Mouse (Mus musculus): ENCODE results near the gene Ipmk. TPM values are rescaled to one million over a fixed set of nuclear protein-coding genes. Genes with fewer than 3 reads are reported as not detected.

Ipmk gene
- polyA plus RNA-seq, 1 experiment from 2014 or later = 32.4 TPM

DNA sequence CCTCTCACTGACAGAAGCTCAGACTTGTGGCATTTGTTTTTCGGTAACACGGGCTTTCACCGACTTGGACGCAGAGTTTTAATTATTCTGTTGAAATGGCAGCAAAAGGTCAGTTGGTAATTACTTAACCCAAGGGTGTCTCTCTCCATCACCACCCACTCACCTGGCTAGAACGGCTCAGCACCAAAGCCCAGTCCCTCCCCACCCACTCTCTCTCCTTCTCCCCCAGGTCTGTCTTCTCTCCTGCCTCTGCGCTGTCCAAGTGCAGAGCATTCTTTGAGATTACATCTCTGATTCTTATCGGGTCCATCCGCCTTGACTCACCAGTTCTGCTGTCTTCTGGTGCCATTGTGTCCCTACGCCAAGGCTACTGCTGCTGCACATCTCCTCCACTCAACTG is 14.7 kb upstream of the Ipmk start:
- Histone ChIP-seq H3K4me3 (ENCODE audit: low read depth, low read length) (no peak overlapping the region), H3K27me3 (replicated peaks; ENCODE audit: control insufficient read depth, insufficient read depth, low read length) (no peaks in the 10 kb centered on the region), H3K36me3 (ENCODE audit: control insufficient read depth, insufficient read depth) (peaks cover 40% of the 10 kb centered on the region), H3K4me2 (replicated peaks; ENCODE audit: low read depth) (no peak overlapping the region), H3K9ac (ENCODE audit: low read depth, low read length) (no peak overlapping the region), H3K4me1 (replicated peaks; ENCODE audit: control insufficient read depth, insufficient read depth, low read length) (peaks cover 2% of the 10 kb centered on the region; the same call in 1 of the 2 replicates), H3K9me3 (ENCODE audit: control insufficient read depth) (no peaks in the 10 kb centered on the region), H3K27ac (ENCODE audit: low read depth, low read length) (no peak overlapping the region)
- ATAC-seq = no peak
- no peak for TF ChIP-seq CTCF (IDR thresholded peaks at IDR 0.05; ENCODE audit: low read depth)
- WGBS = 97% methylated on average over 9 of the region's 9 CpGs

DNA sequence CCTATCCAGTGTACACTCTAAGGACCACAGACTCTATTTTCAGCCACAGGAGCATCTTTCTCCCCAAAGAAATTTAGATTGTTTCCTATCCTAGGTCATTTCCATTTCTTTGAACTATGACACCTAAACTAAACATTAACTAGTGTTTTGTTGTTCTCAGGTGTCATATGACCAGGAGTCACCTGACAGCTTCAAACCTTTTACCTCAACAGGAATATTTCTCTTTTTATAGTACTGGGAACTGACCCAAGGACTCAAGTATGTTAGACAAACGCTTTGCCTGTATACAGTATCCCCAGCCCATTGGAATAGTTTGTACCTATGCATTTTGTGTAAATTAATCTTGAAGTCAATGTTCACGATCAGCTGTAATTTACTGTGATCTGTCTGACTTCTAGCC is 9.8 kb upstream of the Ipmk start:
- H3K27ac ChIP-seq (ENCODE audit: low read depth, low read length) = peak overlapping the region; percentile 54; the same call in 1 of the 2 replicates
- peak overlapping the region; percentile 50 for H3K4me2 ChIP-seq (replicated peaks; ENCODE audit: low read depth)
- H3K9ac ChIP-seq (ENCODE audit: low read depth, low read length) = no peak overlapping the region
- no peaks in the 10 kb centered on the region for H3K27me3 ChIP-seq (replicated peaks; ENCODE audit: control insufficient read depth, insufficient read depth, low read length)
- no peak overlapping the region for H3K4me3 ChIP-seq (ENCODE audit: low read depth, low read length)
- peak; percentile 59 for ATAC-seq
- H3K36me3 ChIP-seq (ENCODE audit: control insufficient read depth, insufficient read depth) = peaks cover 19% of the 10 kb centered on the region
- no peak for TF ChIP-seq CTCF (IDR thresholded peaks at IDR 0.05; ENCODE audit: low read depth)
- no peaks in the 10 kb centered on the region for H3K9me3 ChIP-seq (ENCODE audit: control insufficient read depth)
- 43% methylated on average over 2 of the region's 2 CpGs for WGBS
- H3K4me1 ChIP-seq (replicated peaks; ENCODE audit: control insufficient read depth, insufficient read depth, low read length) = peaks cover 11% of the 10 kb centered on the region

DNA sequence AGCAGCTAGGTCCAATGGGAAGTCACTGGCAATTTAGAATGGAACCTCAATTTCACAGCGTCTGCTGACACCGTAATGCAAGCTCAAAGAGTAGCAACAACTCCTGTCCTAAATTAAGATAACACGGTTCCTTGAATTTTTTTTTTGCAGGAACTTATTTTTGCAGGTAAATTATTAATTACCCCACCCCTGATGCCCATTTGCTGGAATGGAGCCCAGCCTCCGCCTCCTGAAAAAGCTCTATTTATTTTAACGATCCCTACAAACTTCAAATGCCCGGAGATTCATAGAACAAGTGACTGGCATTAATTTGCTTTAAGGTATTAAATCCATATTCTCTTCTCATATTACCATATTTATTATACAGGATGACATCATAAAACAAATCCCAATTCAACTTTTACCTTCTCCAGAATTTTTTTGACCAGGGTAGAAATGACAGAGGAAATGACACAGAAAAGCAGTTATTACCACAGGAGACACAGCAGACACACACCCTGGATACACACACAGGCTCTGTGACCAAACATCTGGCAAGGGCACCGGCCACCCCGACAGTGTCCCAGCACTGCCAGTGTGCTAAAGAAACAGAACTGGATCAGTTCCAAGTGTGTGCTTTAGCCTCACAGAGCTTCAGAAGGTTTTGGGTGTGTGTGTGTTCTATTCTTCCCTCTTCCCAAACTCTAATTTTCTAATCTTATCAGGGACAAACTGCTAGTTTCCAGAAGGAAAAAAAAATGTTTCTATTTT is 9.2 kb upstream of the Ipmk start:
- 35% methylated on average over 8 of the region's 8 CpGs for WGBS
- Histone ChIP-seq H3K27me3 (replicated peaks; ENCODE audit: control insufficient read depth, insufficient read depth, low read length) (no peaks in the 10 kb centered on the region), H3K4me1 (replicated peaks; ENCODE audit: control insufficient read depth, insufficient read depth, low read length) (peaks cover 11% of the 10 kb centered on the region), H3K4me2 (replicated peaks; ENCODE audit: low read depth) (peak overlapping the region; percentile 50), H3K9ac (ENCODE audit: low read depth, low read length) (no peak overlapping the region), H3K4me3 (ENCODE audit: low read depth, low read length) (no peak overlapping the region), H3K36me3 (ENCODE audit: control insufficient read depth, insufficient read depth) (peaks cover 19% of the 10 kb centered on the region), H3K27ac (ENCODE audit: low read depth, low read length) (peak overlapping the region; percentile 54; the same call in 1 of the 2 replicates), H3K9me3 (ENCODE audit: control insufficient read depth) (no peaks in the 10 kb centered on the region)
- TF ChIP-seq CTCF (IDR thresholded peaks at IDR 0.05; ENCODE audit: low read depth) = no peak
- ATAC-seq = no peak

DNA sequence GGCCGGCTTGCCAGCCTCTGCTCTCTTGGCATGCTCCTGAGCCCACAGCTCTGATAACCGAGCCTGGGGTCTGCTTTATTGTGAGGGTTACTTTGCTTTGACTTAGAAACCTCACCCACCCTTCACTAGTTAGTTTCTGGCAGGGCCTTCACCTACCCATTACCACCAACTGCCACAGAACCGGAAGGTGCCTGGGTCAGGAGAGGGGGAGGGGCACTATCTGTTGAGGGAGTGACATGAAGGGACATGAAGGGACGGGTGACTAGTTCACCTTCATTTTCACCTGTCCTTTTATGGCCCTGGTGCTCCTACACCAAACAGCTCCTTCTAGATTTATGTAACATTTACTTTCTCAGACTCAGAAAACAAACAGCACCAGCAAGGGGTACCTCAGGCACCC is 8.1 kb upstream of the Ipmk start:
- Histone ChIP-seq H3K27ac (ENCODE audit: low read depth, low read length) (no peak overlapping the region), H3K36me3 (ENCODE audit: control insufficient read depth, insufficient read depth) (peaks cover 13% of the 10 kb centered on the region), H3K4me3 (ENCODE audit: low read depth, low read length) (no peak overlapping the region), H3K9ac (ENCODE audit: low read depth, low read length) (0 out of 2 replicates have a peak overlapping the region, but pooled peaks have one; percentile 17), H3K9me3 (ENCODE audit: control insufficient read depth) (no peaks in the 10 kb centered on the region), H3K4me1 (replicated peaks; ENCODE audit: control insufficient read depth, insufficient read depth, low read length) (peaks cover 16% of the 10 kb centered on the region), H3K27me3 (replicated peaks; ENCODE audit: control insufficient read depth, insufficient read depth, low read length) (no peaks in the 10 kb centered on the region), H3K4me2 (replicated peaks; ENCODE audit: low read depth) (no peak overlapping the region)
- no peak for TF ChIP-seq CTCF (IDR thresholded peaks at IDR 0.05; ENCODE audit: low read depth)
- ATAC-seq = no peak
- WGBS = 48% methylated on average over 4 of the region's 4 CpGs

DNA sequence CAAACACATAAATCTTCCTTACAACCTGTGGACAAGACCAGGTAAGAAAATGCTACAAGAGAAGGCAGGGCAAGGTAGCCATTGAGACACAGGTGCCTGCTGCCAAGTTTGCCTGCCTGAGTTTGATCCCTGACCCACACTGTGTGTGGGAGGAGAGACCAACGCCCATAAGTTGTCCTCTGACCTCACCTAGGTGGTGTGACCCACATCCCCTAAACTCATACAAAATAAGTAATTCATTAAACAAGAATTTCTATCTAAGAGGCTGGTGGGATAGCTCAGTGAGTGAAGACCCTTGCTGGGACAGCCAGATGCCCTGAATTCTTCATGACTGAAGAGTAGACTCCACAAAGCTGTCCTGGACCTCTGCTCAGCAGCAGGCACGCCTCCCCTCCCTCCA is 7.4 kb upstream of the Ipmk start:
- Histone ChIP-seq H3K9me3 (ENCODE audit: control insufficient read depth) (no peaks in the 10 kb centered on the region), H3K27me3 (replicated peaks; ENCODE audit: control insufficient read depth, insufficient read depth, low read length) (no peaks in the 10 kb centered on the region), H3K4me2 (replicated peaks; ENCODE audit: low read depth) (no peak overlapping the region), H3K36me3 (ENCODE audit: control insufficient read depth, insufficient read depth) (peaks cover 7% of the 10 kb centered on the region), H3K27ac (ENCODE audit: low read depth, low read length) (no peak overlapping the region), H3K4me1 (replicated peaks; ENCODE audit: control insufficient read depth, insufficient read depth, low read length) (peaks cover 16% of the 10 kb centered on the region), H3K9ac (ENCODE audit: low read depth, low read length) (no peak overlapping the region), H3K4me3 (ENCODE audit: low read depth, low read length) (no peak overlapping the region)
- 67% methylated on average over 2 of the region's 2 CpGs for WGBS
- no peak for ATAC-seq
- TF ChIP-seq CTCF (IDR thresholded peaks at IDR 0.05; ENCODE audit: low read depth) = no peak

DNA sequence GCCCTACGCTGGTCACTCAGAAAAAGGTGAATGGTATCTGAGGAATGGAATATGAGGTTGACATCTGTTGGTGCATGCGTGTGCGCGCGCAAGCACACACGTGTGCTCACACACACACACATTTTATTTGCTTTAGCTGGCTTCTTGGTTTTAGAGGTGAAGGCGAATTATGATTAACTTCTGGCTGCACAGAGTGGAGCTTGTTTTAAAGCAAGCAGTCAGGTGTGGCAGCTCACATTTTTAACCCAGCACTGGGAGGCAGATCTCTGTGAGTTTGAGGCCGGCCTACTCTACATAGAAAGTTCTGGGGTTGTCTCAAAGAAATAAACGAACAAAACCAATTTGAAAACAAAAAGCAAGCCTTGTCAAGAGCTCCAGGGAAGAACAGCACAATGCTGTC is 6.3 kb upstream of the Ipmk start:
- 94% methylated on average over 9 of the region's 9 CpGs for WGBS
- H3K4me1 ChIP-seq (replicated peaks; ENCODE audit: control insufficient read depth, insufficient read depth, low read length) = peaks cover 16% of the 10 kb centered on the region

More for the DNA sequence above, 6.3 kb upstream of the Ipmk start:
- Histone ChIP-seq H3K9me3 (ENCODE audit: control insufficient read depth) (no peaks in the 10 kb centered on the region), H3K27ac (ENCODE audit: low read depth, low read length) (no peak overlapping the region), H3K4me2 (replicated peaks; ENCODE audit: low read depth) (no peak overlapping the region), H3K9ac (ENCODE audit: low read depth, low read length) (no peak overlapping the region), H3K4me3 (ENCODE audit: low read depth, low read length) (no peak overlapping the region), H3K36me3 (ENCODE audit: control insufficient read depth, insufficient read depth) (no peaks in the 10 kb centered on the region), H3K27me3 (replicated peaks; ENCODE audit: control insufficient read depth, insufficient read depth, low read length) (no peaks in the 10 kb centered on the region)
- no peak for TF ChIP-seq CTCF (IDR thresholded peaks at IDR 0.05; ENCODE audit: low read depth)
- ATAC-seq = no peak

Data from intestine, postnatal 0 days (tissue).